8 mouse cellular contexts compared by ENCODE assay signal in genomic region chr3:49756870-49757625, GRCm38 (mm10). TPM values are rescaled to one million over a fixed set of nuclear protein-coding genes. Genes with fewer than 3 reads are reported as not detected.
DNase-seq lines count a peak whose midpoint lies in the region; ATAC-seq and TF ChIP-seq lines count a peak whose summit lies in the region.

TSS of gene Pcdh18 (minus strand) at chr3:49757325.

- H3K4me2 ChIP-seq in forebrain, embryonic 12.5 days = peak within 1 kb of the TSS; percentile 60
- H3K4me2 ChIP-seq in heart, embryonic 16.5 days (ENCODE audit: low read depth, low read length) = peak within 1 kb of the TSS; percentile 67

- peak within 1 kb of the TSS; percentile 61 for H3K4me3 ChIP-seq in forebrain, embryonic 12.5 days (replicated peaks)
- H3K4me3 ChIP-seq in heart, embryonic 16.5 days (ENCODE audit: low read length) = peak within 1 kb of the TSS; percentile 66
- peak within 1 kb of the TSS; percentile 47 for H3K4me3 ChIP-seq in lung, adult 2 months (replicated peaks; ENCODE audit: extremely low read depth, low read depth, low read length)

- H3K9ac ChIP-seq in forebrain, embryonic 12.5 days = peak within 1 kb of the TSS; percentile 76
- H3K9ac ChIP-seq in heart, embryonic 16.5 days (ENCODE audit: low read length) = peak within 1 kb of the TSS; percentile 77

- 2% methylated on average over 43 of the region's 43 CpGs for WGBS in forebrain, embryonic 12.5 days
- under 1% methylated on average over 43 of the region's 43 CpGs for WGBS in heart, embryonic 16.5 days
- 1% methylated on average over 43 of the region's 43 CpGs for WGBS in lung, adult 2 months

- TF ChIP-seq POLR2A in lung, adult 2 months (IDR thresholded peaks at IDR 0.05; ENCODE audit: borderline replicate concordance, extremely low read depth, low read depth, low read length) = 0 out of 2 replicates have a peak, but pooled peaks have one; percentile 18

- TF ChIP-seq CTCF in lung, adult 2 months (IDR thresholded peaks at IDR 0.05; ENCODE audit: insufficient read depth, low read length) = no peak

- peak; percentile 92 for ATAC-seq in forebrain, embryonic 12.5 days (ENCODE audit: low FRiP score)
- ATAC-seq in heart, embryonic 16.5 days (replicated peaks; ENCODE audit: extremely low read depth, insufficient read depth, low FRiP score) = peak; percentile 91

- no peaks in the 10 kb centered on the region for H3K27me3 ChIP-seq in forebrain, embryonic 12.5 days
- H3K27me3 ChIP-seq in heart, embryonic 16.5 days (ENCODE audit: control insufficient read depth, insufficient read depth, low read length) = no peaks in the 10 kb centered on the region

- H3K4me1 ChIP-seq in forebrain, embryonic 12.5 days = peaks cover 41% of the 10 kb centered on the region
- peaks cover 19% of the 10 kb centered on the region for H3K4me1 ChIP-seq in heart, embryonic 16.5 days (ENCODE audit: control insufficient read depth, insufficient read depth, low read length)
- peaks cover 2% of the 10 kb centered on the region; the same call in 1 of the 2 replicates for H3K4me1 ChIP-seq in lung, adult 2 months (ENCODE audit: control insufficient read depth, insufficient read depth, low read length)

- peak; percentile 94 for DNase-seq in 3T3-L1 (ENCODE audit: low read depth, low spot score)
- DNase-seq in brain, adult 2 months (ENCODE audit: low read depth, low spot score) = peak; percentile 86
- DNase-seq in kidney, postnatal 25 days = peak; percentile 80 to 86
- DNase-seq in lung, adult 2 months = peak; percentile 42
- DNase-seq in retina, embryonic 14.5 days (ENCODE audit: low spot score) = peak; percentile 85
- no peak for DNase-seq in natural killer cell, adult 2 months (ENCODE audit: low spot score in 2 of 2)

- H3K36me3 ChIP-seq in forebrain, embryonic 12.5 days (replicated peaks) = peaks cover 28% of the 10 kb centered on the region
- H3K36me3 ChIP-seq in heart, embryonic 16.5 days (ENCODE audit: control insufficient read depth, insufficient read depth) = peaks cover under 1% of the 10 kb centered on the region

- H3K9me3 ChIP-seq in forebrain, embryonic 12.5 days = no peaks in the 10 kb centered on the region
- no peaks in the 10 kb centered on the region for H3K9me3 ChIP-seq in heart, embryonic 16.5 days (replicated peaks; ENCODE audit: control insufficient read depth, low read length)

- H3K27ac ChIP-seq in forebrain, embryonic 12.5 days = peak within 1 kb of the TSS; percentile 94
- peak within 1 kb of the TSS; percentile 90 for H3K27ac ChIP-seq in heart, embryonic 16.5 days (ENCODE audit: low read length)

RNA-seq across cellular contexts. Expression of gene Pcdh18, which starts in this region (rescaled TPM):
- polyA plus RNA-seq in forebrain, embryonic 12.5 days (2016; fragmentation: Nextera tagmentation; extraction: Ambion mirVana) = 53.0 and 58.6 TPM in 2 replicates
- polyA plus RNA-seq in heart, embryonic 16.5 days (2015; fragmentation: Nextera tagmentation; extraction: Ambion mirVana) = 16.1 and 17.5 TPM in 2 replicates
- 14.5 and 17.8 TPM in 2 replicates for polyA plus RNA-seq in lung, adult 2 months (2012; rRNA removed)

Comparison
In these comparisons a context has a peak if more than half of its experiments do, and no peak if none do; other contexts are left out.
1. DNase-seq: peak in 3T3-L1 (single experiment), brain, adult 2 months (single experiment), kidney, postnatal 25 days (2 of 2), lung, adult 2 months (single experiment) and retina, embryonic 14.5 days (single experiment); none in natural killer cell, adult 2 months (0 of 2).
2. Peak in every context shown above with its lines, with median percentiles within 50 percentile points of each other: H3K4me3 ChIP-seq.